Mouse (Mus musculus) lung, embryonic 16.5 days (tissue): ENCODE data around the gene R3hdml. TPM values are rescaled to one million over a fixed set of nuclear protein-coding genes. Genes with fewer than 3 reads are reported as not detected.
"Not testable (repeated sequence)": the region's sequence is repeated elsewhere in the genome, so short reads cannot be mapped to it uniquely, and the experiment has no call there.

Experiments
- ATAC-seq: fragments of 200-750 bp; cut with Nextera tagmentation; 2 replicates; pipeline ENCODE4 v1.8.0; 2017; ENCODE audit warnings: low read depth, mild to moderate bottlenecking, moderate library complexity
- H3K27ac ChIP-seq: fragments of 300-500 bp; sonication (generic); 2 replicates; pipeline ENCODE4 v1.5.1; 2014; ENCODE audit warnings: mild to moderate bottlenecking, control low read depth, low read length
- H3K27me3 ChIP-seq: fragments of 300-500 bp; sonication (generic); 2 replicates; pipeline ENCODE4 v1.6.1; 2014; ENCODE audit warnings: low read depth, low read length, mixed read lengths; ENCODE audit not compliant: control insufficient read depth, insufficient read depth
- H3K36me3 ChIP-seq: fragments of 300-500 bp; sonication (generic); 2 replicates; pipeline ENCODE4 v1.6.1; 2014; ENCODE audit warnings: low read length; ENCODE audit not compliant: control insufficient read depth, insufficient read depth
- H3K4me1 ChIP-seq: fragments of 300-500 bp; sonication (generic); replicated peaks from 2 replicates; pipeline ENCODE4 v1.6.1; 2014; ENCODE audit warnings: low read length, mixed read lengths; ENCODE audit not compliant: control insufficient read depth, insufficient read depth
- H3K4me2 ChIP-seq: fragments of 300-500 bp; sonication (generic); 2 replicates; pipeline ENCODE4 v1.6.1; 2014; ENCODE audit warnings: low read depth, low read length, control low read depth
- H3K4me3 ChIP-seq: fragments of 300-500 bp; sonication (generic); 2 replicates; pipeline ENCODE4 v1.5.1; 2014; ENCODE audit warnings: mild to moderate bottlenecking, low read length, control low read depth
- H3K9ac ChIP-seq: fragments of 300-500 bp; sonication (generic); 2 replicates; pipeline ENCODE4 v1.6.1; 2014; ENCODE audit warnings: low read length, control low read depth
- H3K9me3 ChIP-seq: fragments of 300-500 bp; sonication (generic); 2 replicates; pipeline ENCODE4 v1.6.1; 2016; ENCODE audit warnings: low read length; ENCODE audit not compliant: control insufficient read depth
- WGBS: fragments of 180-500 bp; shearing (Covaris S2); extraction: QIAGEN DNeasy Blood & Tissue Kit; methylation state at CpG from one replicate; pipeline ENCODE4 v1.1.7; 2014; 5-methylcytosine and 5-hydroxymethylcytosine counted together
- polyA plus RNA-seq: library from polyadenylated mRNA; unstranded; fragments of >200 nt; fragmentation: Nextera tagmentation; extraction: Ambion mirVana; gene quantifications from 2 replicates; pipeline ENCODE4 v1.2.1, GENCODE M21; 2015

The R3hdml gene
- polyA plus RNA-seq, 1 experiment from 2014 or later, result not detected

DNA sequence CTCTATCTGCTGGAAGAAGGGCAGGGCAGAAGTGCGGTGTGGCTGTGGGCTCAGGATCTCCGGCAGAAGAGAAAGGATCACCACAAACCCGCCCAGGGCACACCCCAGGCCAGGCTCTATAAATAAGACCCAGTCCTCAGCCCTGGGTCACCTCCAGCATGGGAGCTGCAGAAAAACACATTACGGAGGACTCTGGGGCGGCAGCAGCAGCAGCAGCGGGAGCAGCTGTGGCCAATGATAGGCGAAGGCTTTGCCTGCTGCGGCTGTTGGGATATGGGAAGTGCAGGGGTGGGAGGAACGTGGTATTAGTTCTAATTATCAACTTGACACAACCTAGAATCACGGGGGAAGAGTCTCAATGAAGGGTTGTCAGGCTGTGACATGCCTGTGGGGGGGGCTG is 32.7 kb upstream of the R3hdml start:
- Histone ChIP-seq H3K9ac (no peak overlapping the region), H3K4me1 (no peaks in the 10 kb centered on the region), H3K27ac (no peak overlapping the region), H3K4me2 (no peak overlapping the region), H3K9me3 (no peaks in the 10 kb centered on the region), H3K36me3 (no peaks in the 10 kb centered on the region), H3K27me3 (peaks cover 4% of the 10 kb centered on the region; the same call in 1 of the 2 replicates), H3K4me3 (no peak overlapping the region)
- ATAC-seq, result no peak
- 37% methylated on average over 10 of the region's 10 CpGs for WGBS

DNA sequence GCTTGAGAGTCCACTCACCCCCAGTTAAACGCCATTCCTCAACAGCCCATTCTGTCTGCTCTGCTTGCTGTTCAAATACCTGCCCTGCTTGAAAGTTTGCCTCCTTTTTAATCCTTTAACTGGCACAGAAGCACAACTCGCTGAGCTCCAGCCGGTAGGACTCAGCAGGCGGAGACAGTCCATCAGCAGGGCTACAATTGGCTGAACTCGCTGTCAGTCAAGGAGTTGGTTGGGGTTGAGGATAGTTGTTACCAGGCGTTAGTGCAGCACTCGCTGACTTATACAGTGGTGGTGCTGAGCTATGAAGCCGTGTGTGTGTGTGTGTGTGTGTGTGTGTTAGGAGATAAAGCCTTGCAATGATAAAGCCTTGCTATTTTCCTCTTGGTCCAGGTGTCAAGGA is 31.5 kb upstream of the R3hdml start:
- H3K27me3 ChIP-seq, result peaks cover 4% of the 10 kb centered on the region; the same call in 1 of the 2 replicates
- WGBS, result 84% methylated on average over 8 of the region's 8 CpGs
- H3K4me1 ChIP-seq, result no peaks in the 10 kb centered on the region
- no peak overlapping the region for H3K4me2 ChIP-seq
- no peaks in the 10 kb centered on the region for H3K36me3 ChIP-seq
- no peak overlapping the region for H3K4me3 ChIP-seq
- no peaks in the 10 kb centered on the region for H3K9me3 ChIP-seq
- no peak overlapping the region for H3K9ac ChIP-seq
- ATAC-seq, result no peak
- no peak overlapping the region for H3K27ac ChIP-seq

DNA sequence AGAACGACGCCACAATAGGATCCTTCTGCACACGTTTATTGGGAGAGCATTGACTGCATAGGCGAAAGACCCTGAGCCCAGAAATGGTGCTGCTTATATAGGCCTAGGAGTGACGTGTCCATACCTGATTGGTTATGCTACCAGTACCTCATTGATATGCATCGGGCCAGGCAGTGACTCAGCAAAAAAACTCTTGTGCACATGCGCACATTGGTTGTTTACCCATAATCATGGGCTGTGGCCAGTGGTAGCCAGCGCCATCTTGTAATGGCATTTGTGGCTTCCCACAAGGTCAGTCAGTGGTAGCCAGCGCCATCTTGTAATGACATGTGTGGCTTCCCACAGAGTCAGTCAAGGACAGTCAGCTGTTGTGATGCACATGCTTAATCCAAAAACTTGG is 30.8 kb upstream of the R3hdml start:
- H3K4me2 ChIP-seq, H3K9ac ChIP-seq, H3K36me3 ChIP-seq, H3K27me3 ChIP-seq, H3K4me1 ChIP-seq, H3K4me3 ChIP-seq, H3K27ac ChIP-seq, H3K9me3 ChIP-seq, ATAC-seq: not testable (repeated sequence)
- WGBS, result 91% methylated on average over 9 of the region's 9 CpGs

DNA sequence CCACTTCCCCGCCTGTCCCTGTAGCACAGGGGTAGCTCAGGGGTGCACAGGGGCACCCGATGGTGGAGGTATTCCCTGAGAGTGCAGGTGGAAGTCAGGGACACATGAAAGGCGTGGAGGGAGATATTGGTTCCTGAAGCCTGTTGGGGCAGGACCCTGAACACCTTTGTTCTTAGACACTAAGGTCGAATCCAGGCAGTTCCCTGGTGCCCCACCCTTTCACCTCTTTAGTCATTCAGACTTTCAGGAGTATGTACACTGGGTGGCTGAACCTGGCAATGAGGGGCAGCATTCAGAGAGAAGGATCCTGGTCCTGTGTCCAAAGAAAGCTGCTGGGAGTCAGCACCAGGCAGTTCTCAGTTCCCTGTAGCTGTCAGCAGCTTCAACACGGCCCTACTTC is 29.7 kb upstream of the R3hdml start:
- Histone ChIP-seq H3K36me3 (no peaks in the 10 kb centered on the region), H3K4me2 (no peak overlapping the region), H3K4me1 (no peaks in the 10 kb centered on the region), H3K9me3 (no peaks in the 10 kb centered on the region), H3K27ac (no peak overlapping the region), H3K9ac (no peak overlapping the region), H3K27me3 (peaks cover 4% of the 10 kb centered on the region; the same call in 1 of the 2 replicates), H3K4me3 (no peak overlapping the region)
- WGBS, result 69% methylated on average over 5 of the region's 5 CpGs
- ATAC-seq, result no peak

DNA sequence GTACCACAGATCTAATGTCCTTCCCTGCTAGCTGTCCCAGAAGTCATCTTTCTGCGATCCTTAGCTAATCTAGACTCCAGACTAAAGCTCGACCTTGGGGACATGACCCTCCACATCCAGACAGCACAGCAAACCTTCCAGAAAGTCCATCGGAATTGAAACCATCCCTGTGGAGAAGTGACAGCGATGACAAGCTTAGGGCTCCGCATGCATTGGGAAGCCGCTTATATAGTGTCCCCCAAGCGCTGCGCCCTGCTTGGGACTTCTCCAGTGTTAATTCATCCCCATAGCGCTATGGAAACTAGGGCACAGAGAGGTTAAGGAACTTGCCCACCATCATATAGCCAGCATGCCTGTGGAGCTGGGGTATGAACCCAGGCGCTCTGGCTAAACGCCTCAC is 29.3 kb upstream of the R3hdml start:
- Histone ChIP-seq H3K4me1 (no peaks in the 10 kb centered on the region), H3K27ac (no peak overlapping the region), H3K4me3 (no peak overlapping the region), H3K9ac (no peak overlapping the region), H3K36me3 (no peaks in the 10 kb centered on the region), H3K9me3 (no peaks in the 10 kb centered on the region), H3K4me2 (no peak overlapping the region), H3K27me3 (peaks cover 4% of the 10 kb centered on the region; the same call in 1 of the 2 replicates)
- no peak for ATAC-seq
- 64% methylated on average over 11 of the region's 11 CpGs for WGBS

DNA sequence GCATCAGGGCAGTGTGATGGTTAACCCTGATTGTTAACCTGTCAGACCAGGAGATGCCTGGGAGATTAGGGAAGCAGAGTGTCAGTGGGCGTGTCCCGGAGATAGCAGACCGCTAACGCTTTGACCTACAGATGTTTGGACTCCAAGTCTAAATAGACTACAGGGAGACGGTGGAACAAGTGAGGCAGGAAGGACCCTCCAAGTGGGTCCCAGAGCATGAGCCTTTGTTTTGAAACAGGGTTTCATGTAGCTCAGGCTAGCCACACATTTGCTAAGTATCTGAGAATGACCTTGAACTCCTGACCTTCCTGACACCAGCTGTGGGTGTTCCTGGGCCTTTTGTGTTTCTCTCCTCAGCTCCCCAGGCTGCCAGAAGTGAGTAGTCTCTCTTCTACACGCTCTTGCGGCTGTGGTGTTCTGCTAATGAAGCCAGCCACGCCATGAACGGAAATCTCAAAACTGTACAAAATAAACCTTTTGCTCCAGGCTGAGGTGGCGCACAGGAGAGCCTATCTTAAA is 28.8 kb upstream of the R3hdml start:
- no peaks in the 10 kb centered on the region for H3K9me3 ChIP-seq
- H3K4me1 ChIP-seq, result no peaks in the 10 kb centered on the region
- no peak overlapping the region for H3K9ac ChIP-seq
- peaks cover 4% of the 10 kb centered on the region; the same call in 1 of the 2 replicates for H3K27me3 ChIP-seq
- ATAC-seq, result no peak
- WGBS, result 42% methylated on average over 10 of the region's 10 CpGs
- no peak overlapping the region for H3K4me2 ChIP-seq
- H3K4me3 ChIP-seq, result no peak overlapping the region
- no peaks in the 10 kb centered on the region for H3K36me3 ChIP-seq
- H3K27ac ChIP-seq, result no peak overlapping the region

DNA sequence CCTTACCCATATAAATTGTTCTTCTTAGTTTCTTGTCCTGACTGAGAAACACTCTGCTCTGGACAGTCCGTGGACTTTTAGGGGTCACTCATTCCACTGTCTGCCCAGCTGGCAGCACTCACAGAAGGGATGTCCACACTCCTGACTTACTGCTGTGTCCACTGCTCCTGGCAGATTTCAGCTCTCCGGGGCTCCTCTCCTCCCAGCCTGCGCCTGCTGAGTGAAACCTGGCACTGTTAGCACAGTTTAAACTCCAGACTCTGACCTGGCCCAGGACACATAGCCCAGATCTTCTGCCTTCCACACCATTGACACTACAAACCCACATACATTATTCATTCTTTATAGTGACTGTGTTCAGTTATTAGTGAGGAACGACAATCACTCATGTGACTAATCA is 28.1 kb upstream of the R3hdml start:
- H3K4me3 ChIP-seq, result no peak overlapping the region
- H3K4me1 ChIP-seq, result no peaks in the 10 kb centered on the region
- no peaks in the 10 kb centered on the region for H3K9me3 ChIP-seq
- no peak overlapping the region for H3K27ac ChIP-seq
- WGBS, result 57% methylated on average over 4 of the region's 4 CpGs
- H3K36me3 ChIP-seq, result peaks cover 4% of the 10 kb centered on the region
- ATAC-seq, result no peak
- peaks cover 1% of the 10 kb centered on the region; the same call in 1 of the 2 replicates for H3K27me3 ChIP-seq
- H3K4me2 ChIP-seq, result no peak overlapping the region
- H3K9ac ChIP-seq, result no peak overlapping the region

DNA sequence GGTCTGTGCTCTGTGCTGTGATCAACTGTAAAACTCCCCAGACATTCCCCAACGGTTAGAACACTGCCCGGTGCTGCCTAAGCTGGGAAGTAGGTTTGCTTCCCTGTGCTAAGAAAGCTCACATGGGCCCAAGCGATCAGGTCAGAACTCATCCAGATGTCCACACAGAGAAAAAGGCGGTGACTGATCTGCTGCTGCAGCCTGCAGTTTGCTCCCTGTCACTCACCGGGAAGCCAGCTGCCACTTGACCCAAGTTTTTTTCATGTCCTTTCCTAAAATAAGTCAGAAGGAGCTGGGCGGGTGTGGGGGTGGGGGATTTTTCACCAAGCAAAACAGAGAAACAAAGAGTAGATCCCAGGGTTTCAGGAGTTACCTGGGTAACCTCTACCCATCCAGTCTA is 27.6 kb upstream of the R3hdml start:
- ATAC-seq, result no peak
- no peak overlapping the region for H3K4me3 ChIP-seq
- H3K27ac ChIP-seq, result no peak overlapping the region
- no peak overlapping the region for H3K4me2 ChIP-seq
- H3K9me3 ChIP-seq, result no peaks in the 10 kb centered on the region
- H3K36me3 ChIP-seq, result peaks cover 9% of the 10 kb centered on the region
- 47% methylated on average over 6 of the region's 6 CpGs for WGBS
- no peak overlapping the region for H3K9ac ChIP-seq
- no peaks in the 10 kb centered on the region for H3K4me1 ChIP-seq
- no peaks in the 10 kb centered on the region for H3K27me3 ChIP-seq

DNA sequence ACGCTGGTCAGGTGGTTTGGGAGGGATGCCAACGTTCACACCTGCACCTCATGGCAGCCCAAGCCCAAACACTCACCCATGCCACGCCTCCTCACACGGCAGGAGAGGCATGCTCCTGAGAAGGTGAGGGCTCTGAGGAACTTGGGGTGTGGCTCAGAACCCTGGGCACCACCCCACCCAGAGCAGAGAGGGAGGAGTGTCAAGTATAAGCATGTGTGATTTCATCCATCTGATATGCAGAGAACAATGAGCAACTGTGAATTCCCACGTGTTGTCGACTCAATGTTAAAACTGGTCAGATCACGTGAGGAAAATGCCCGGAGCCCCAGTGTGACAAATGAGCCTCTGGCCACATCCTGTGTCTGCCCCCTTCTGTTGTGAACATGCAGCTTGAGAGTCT is 25.3 kb upstream of the R3hdml start:
- H3K4me1 ChIP-seq, result peaks cover 7% of the 10 kb centered on the region; the same call in 1 of the 2 replicates
- no peak overlapping the region for H3K4me2 ChIP-seq
- H3K27ac ChIP-seq, result no peak overlapping the region
- H3K9me3 ChIP-seq, result no peaks in the 10 kb centered on the region
- peak; percentile 87 for ATAC-seq
- H3K36me3 ChIP-seq, result peaks cover 9% of the 10 kb centered on the region
- WGBS, result 38% methylated on average over 8 of the region's 8 CpGs
- no peaks in the 10 kb centered on the region for H3K27me3 ChIP-seq
- no peak overlapping the region for H3K9ac ChIP-seq
- H3K4me3 ChIP-seq, result no peak overlapping the region

DNA sequence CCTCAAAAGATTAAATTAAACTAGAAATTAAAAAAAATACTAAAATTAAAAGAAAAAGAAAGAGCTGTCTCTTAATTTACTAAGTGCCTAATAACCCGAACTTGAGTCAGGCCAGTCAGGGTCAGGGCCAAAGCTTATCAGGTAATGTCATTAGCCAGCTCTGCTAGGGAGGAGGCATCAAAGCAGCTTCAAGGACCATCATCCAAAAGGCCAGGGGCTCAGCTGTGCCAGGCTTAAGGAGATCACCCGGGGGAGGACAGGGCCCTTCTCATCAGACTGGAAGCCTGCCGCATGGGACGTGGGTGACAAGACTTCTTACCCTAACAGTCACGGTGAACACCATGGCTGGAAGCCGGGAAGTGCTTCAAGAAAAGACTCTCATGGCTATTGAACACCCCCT is 24.5 kb upstream of the R3hdml start:
- Histone ChIP-seq H3K27ac (no peak overlapping the region), H3K27me3 (no peaks in the 10 kb centered on the region), H3K9me3 (no peaks in the 10 kb centered on the region), H3K4me1 (peaks cover 8% of the 10 kb centered on the region; the same call in 1 of the 2 replicates), H3K9ac (no peak overlapping the region), H3K4me3 (no peak overlapping the region), H3K4me2 (no peak overlapping the region), H3K36me3 (peaks cover 9% of the 10 kb centered on the region)
- WGBS, result 86% methylated on average over 6 of the region's 6 CpGs
- no peak for ATAC-seq
